Mouse (Mus musculus) MEL (cell line): ENCODE results near the gene Kcnn3. TPM values are rescaled to one million over a fixed set of nuclear protein-coding genes. Genes with fewer than 3 reads are reported as not detected.

Experiments
- DNase-seq: peaks from one replicate; pipeline ENCODE4 v3.0.0; 2011; ENCODE audit warnings: low read depth, low spot score
- H3K27ac ChIP-seq: 2 replicates; pipeline ENCODE4 v1.5.1; 2012; ENCODE audit warnings: low read depth, mild to moderate bottlenecking, control low read depth, low read length, moderate library complexity; ENCODE audit not compliant: control insufficient read depth
- H3K27me3 ChIP-seq, 2 experiments: fragments of 150-350 bp in 1 of 2; sonication (generic) in 1 of 2; 2 replicates each; pipeline ENCODE4 v1.6.1; 2012; ENCODE audit warnings: low read length in 2 of 2, mild to moderate bottlenecking in 2 of 2, improper control_type of control experiment in 1 of 2, moderate library complexity in 1 of 2; ENCODE audit not compliant: insufficient read depth in 2 of 2, control insufficient read depth in 1 of 2
- H3K36me3 ChIP-seq, 2 experiments: 2 replicates each; pipeline ENCODE4 v1.6.1; 2012 to 2014; ENCODE audit warnings: low read length in 2 of 2, improper control_type of control experiment in 1 of 2, inconsistent platforms in 1 of 2, mild to moderate bottlenecking in 1 of 2; ENCODE audit not compliant: insufficient read depth in 2 of 2, control insufficient read depth in 1 of 2
- H3K4me1 ChIP-seq, 2 experiments: fragments of 150-350 bp in 1 of 2; sonication (generic) in 1 of 2; 2 replicates each; pipeline ENCODE4 v1.6.1; 2012; ENCODE audit warnings: low read length in 2 of 2, improper control_type of control experiment in 1 of 2, mild to moderate bottlenecking in 1 of 2; ENCODE audit not compliant: insufficient read depth in 2 of 2, control insufficient read depth in 1 of 2
- H3K4me3 ChIP-seq, 2 experiments: fragments of 150-350 bp in 1 of 2; sonication (generic) in 1 of 2; 2 replicates each; pipeline ENCODE4 v1.5.1; 2012; ENCODE audit warnings: low read depth in 2 of 2, low read length in 2 of 2, mild to moderate bottlenecking in 2 of 2, moderate library complexity in 2 of 2, control low read depth in 1 of 2, improper control_type of control experiment in 1 of 2; ENCODE audit not compliant: control insufficient read depth in 1 of 2, insufficient read depth in 1 of 2
- H3K79me2 ChIP-seq: 2 replicates; pipeline ENCODE4 v1.6.1; 2012; ENCODE audit warnings: mild to moderate bottlenecking, low read length, moderate library complexity; ENCODE audit not compliant: control insufficient read depth, poor library complexity, insufficient read depth
- H3K9ac ChIP-seq: 2 replicates; pipeline ENCODE4 v1.6.1; 2012; ENCODE audit warnings: low read depth, mild to moderate bottlenecking, control low read depth, low read length, moderate library complexity; ENCODE audit not compliant: control insufficient read depth, poor library complexity, severe bottlenecking
- H3K9me3 ChIP-seq: fragments of 150-350 bp; sonication (generic); replicated peaks from 2 replicates; pipeline ENCODE4 v1.6.1; 2012; ENCODE audit warnings: mild to moderate bottlenecking, low read length, improper control_type of control experiment, moderate library complexity; ENCODE audit not compliant: insufficient read depth
- BHLHE40 ChIP-seq: IDR thresholded peaks from 2 replicates; pipeline ENCODE4 v1.6.1; 2012; ENCODE audit warnings: low read depth, mild to moderate bottlenecking, inconsistent platforms, low read length, improper control_type of control experiment, borderline replicate concordance
- CHD1 ChIP-seq: IDR thresholded peaks from 2 replicates; pipeline ENCODE4 v1.6.1; 2012; ENCODE audit warnings: low read depth, mild to moderate bottlenecking, inconsistent platforms, low read length, improper control_type of control experiment
- CHD2 ChIP-seq: IDR thresholded peaks from 2 replicates; pipeline ENCODE4 v1.6.1; 2011; ENCODE audit warnings: low read length, improper control_type of control experiment
- CTCF ChIP-seq, 3 experiments: IDR thresholded peaks in 2 of 3; conservative IDR thresholded peaks in 1 of 3; 2 replicates each; pipeline ENCODE4 v1.5.1; 2011 to 2012; ENCODE audit warnings: low read length in 3 of 3, low read depth in 2 of 3, mild to moderate bottlenecking in 2 of 3, improper control_type of control experiment in 1 of 3, inconsistent platforms in 1 of 3, mixed read lengths in 1 of 3, moderate library complexity in 1 of 3; ENCODE audit not compliant: control insufficient read depth in 1 of 3, insufficient read depth in 1 of 3, poor library complexity in 1 of 3, severe bottlenecking in 1 of 3
- E2F4 ChIP-seq: IDR thresholded peaks from 2 replicates; pipeline ENCODE4 v1.6.1; 2011; ENCODE audit warnings: low read depth, low read length, improper control_type of control experiment, borderline replicate concordance
- ELF1 ChIP-seq: IDR thresholded peaks from 2 replicates; pipeline ENCODE4 v1.6.1; 2014; ENCODE audit warnings: low read depth, mild to moderate bottlenecking, inconsistent platforms, low read length, improper control_type of control experiment, moderate library complexity
- EP300 ChIP-seq, 2 experiments: IDR thresholded peaks; 2 replicates each; pipeline ENCODE4 v1.6.1; 2011; ENCODE audit warnings: improper control_type of control experiment in 2 of 2, low read length in 2 of 2, low read depth in 1 of 2, mild to moderate bottlenecking in 1 of 2
- ETS1 ChIP-seq: IDR thresholded peaks from 2 replicates; pipeline ENCODE4 v1.6.1; 2012; ENCODE audit warnings: low read depth, mild to moderate bottlenecking, inconsistent platforms, low read length, improper control_type of control experiment, moderate library complexity
- JUND ChIP-seq: IDR thresholded peaks from 2 replicates; pipeline ENCODE4 v1.6.1; 2011; ENCODE audit warnings: low read depth, mild to moderate bottlenecking, improper control_type of control experiment, low read length
- KAT2A ChIP-seq: conservative IDR thresholded peaks from 2 replicates; pipeline ENCODE4 v1.6.1; 2012; ENCODE audit warnings: low read depth, low read length, improper control_type of control experiment, inconsistent platforms
- MAFK ChIP-seq: IDR thresholded peaks from 2 replicates; pipeline ENCODE4 v1.6.1; 2011; ENCODE audit warnings: low read depth, mild to moderate bottlenecking, low read length, improper control_type of control experiment, borderline replicate concordance
- MAX ChIP-seq: IDR thresholded peaks from 2 replicates; pipeline ENCODE4 v1.6.1; 2011; ENCODE audit warnings: low read length, improper control_type of control experiment
- MAZ ChIP-seq: IDR thresholded peaks from 2 replicates; pipeline ENCODE4 v1.6.1; 2012; ENCODE audit warnings: low read depth, mild to moderate bottlenecking, inconsistent platforms, low read length, improper control_type of control experiment
- MEF2A ChIP-seq: IDR thresholded peaks from 2 replicates; pipeline ENCODE4 v1.6.1; 2014; ENCODE audit warnings: low read depth, mild to moderate bottlenecking, inconsistent platforms, low read length, improper control_type of control experiment; ENCODE audit not compliant: poor library complexity, insufficient replicate concordance, severe bottlenecking; ENCODE audit errors: extremely low read depth
- MXI1 ChIP-seq: IDR thresholded peaks from 2 replicates; pipeline ENCODE4 v1.6.1; 2011; ENCODE audit warnings: mild to moderate bottlenecking, low read depth, low read length, improper control_type of control experiment
- MYB ChIP-seq: IDR thresholded peaks from 2 replicates; pipeline ENCODE4 v1.6.1; 2011; ENCODE audit warnings: mild to moderate bottlenecking, low read depth, low read length, improper control_type of control experiment
- MYC ChIP-seq: IDR thresholded peaks from 2 replicates; pipeline ENCODE4 v1.6.1; 2011; ENCODE audit warnings: low read depth, mild to moderate bottlenecking, low read length, improper control_type of control experiment, moderate library complexity
- NRF1 ChIP-seq: IDR thresholded peaks from 2 replicates; pipeline ENCODE4 v1.6.1; 2014; ENCODE audit warnings: low read depth, mild to moderate bottlenecking, inconsistent platforms, low read length, improper control_type of control experiment, moderate library complexity; ENCODE audit not compliant: poor library complexity, insufficient read depth, severe bottlenecking
- POLR2A ChIP-seq, 2 experiments: IDR thresholded peaks; 2 replicates each; pipeline ENCODE4 v1.6.1; 2011 to 2012; ENCODE audit warnings: low read length in 2 of 2, mild to moderate bottlenecking in 2 of 2, control low read depth in 1 of 2, improper control_type of control experiment in 1 of 2, low read depth in 1 of 2, moderate library complexity in 1 of 2; ENCODE audit not compliant: control insufficient read depth in 1 of 2, insufficient read depth in 1 of 2, poor library complexity in 1 of 2
- POLR2AphosphoS2 ChIP-seq: IDR thresholded peaks from 2 replicates; pipeline ENCODE4 v1.6.1; 2011; ENCODE audit warnings: low read length, improper control_type of control experiment
- POLR2AphosphoS5 ChIP-seq: IDR thresholded peaks from 2 replicates; pipeline ENCODE4 v1.6.1; 2012; ENCODE audit warnings: low read depth, borderline replicate concordance, mild to moderate bottlenecking, inconsistent platforms, low read length, moderate library complexity, mixed read lengths
- RAD21 ChIP-seq: IDR thresholded peaks from 2 replicates; pipeline ENCODE4 v1.6.1; 2011; ENCODE audit warnings: mild to moderate bottlenecking, low read depth, low read length, improper control_type of control experiment
- RCOR1 ChIP-seq: IDR thresholded peaks from 2 replicates; pipeline ENCODE4 v1.6.1; 2012; ENCODE audit warnings: low read depth, mild to moderate bottlenecking, inconsistent platforms, low read length, improper control_type of control experiment
- SIN3A ChIP-seq: IDR thresholded peaks from 2 replicates; pipeline ENCODE4 v1.6.1; 2012; ENCODE audit warnings: low read length, improper control_type of control experiment, inconsistent platforms
- SMC3 ChIP-seq: IDR thresholded peaks from 2 replicates; pipeline ENCODE4 v1.6.1; 2011; ENCODE audit warnings: low read depth, low read length, improper control_type of control experiment
- TBP ChIP-seq: IDR thresholded peaks from 2 replicates; pipeline ENCODE4 v1.8.0; 2011; ENCODE audit warnings: low read depth, low read length, improper control_type of control experiment
- TCF12 ChIP-seq: IDR thresholded peaks from 2 replicates; pipeline ENCODE4 v1.6.1; 2014; ENCODE audit warnings: low read depth, mild to moderate bottlenecking, inconsistent platforms, low read length, improper control_type of control experiment, moderate library complexity
- UBTF ChIP-seq: IDR thresholded peaks from 2 replicates; pipeline ENCODE4 v1.6.1; 2012; ENCODE audit warnings: low read depth, mild to moderate bottlenecking, inconsistent platforms, low read length, improper control_type of control experiment, moderate library complexity, borderline replicate concordance; ENCODE audit not compliant: insufficient read depth
- USF1 ChIP-seq: IDR thresholded peaks from 2 replicates; pipeline ENCODE4 v1.6.1; 2014; ENCODE audit warnings: low read depth, mild to moderate bottlenecking, inconsistent platforms, low read length, improper control_type of control experiment, moderate library complexity
- ZC3H11A ChIP-seq: IDR thresholded peaks from 2 replicates; pipeline ENCODE4 v1.6.1; 2012; ENCODE audit warnings: low read depth, mild to moderate bottlenecking, inconsistent platforms, low read length, improper control_type of control experiment
- ZKSCAN1 ChIP-seq: IDR thresholded peaks from 2 replicates; pipeline ENCODE4 v1.6.1; 2012; ENCODE audit warnings: low read depth, mild to moderate bottlenecking, inconsistent platforms, low read length, improper control_type of control experiment, moderate library complexity
- ZMIZ1 ChIP-seq: IDR thresholded peaks from 2 replicates; pipeline ENCODE4 v1.6.1; 2012; ENCODE audit warnings: low read depth, mild to moderate bottlenecking, inconsistent platforms, low read length, improper control_type of control experiment, moderate library complexity
- ZNF384 ChIP-seq: IDR thresholded peaks from 2 replicates; pipeline ENCODE4 v1.6.1; 2012; ENCODE audit warnings: low read depth, mild to moderate bottlenecking, inconsistent platforms, low read length, improper control_type of control experiment
- polyA plus RNA-seq, 2 experiments: library from polyadenylated mRNA; stranded (reverse) in 1 of 2; unstranded in 1 of 2; fragments of >175 nt in 1 of 2; fragments of >200 nt in 1 of 2; gene quantifications; 2 replicates each; pipeline versions ENCODE4 v1.2.1 to v1.2.4; 2012; ENCODE audit warnings: low replicate concordance in 2 of 2, low read depth in 1 of 2; ENCODE audit not compliant: insufficient read length in 2 of 2, insufficient read depth in 1 of 2, missing spikeins in 1 of 2
- total RNA-seq: library from RNA; depleted of rRNA; stranded (reverse); fragments of 300-350 nt; gene quantifications from 2 replicates; pipeline ENCODE4 v1.2.3, GENCODE M21; 2012

Gene Kcnn3
- total and polyA plus RNA-seq, 3 experiments = 0.04 TPM; not detected in 2

DNA sequence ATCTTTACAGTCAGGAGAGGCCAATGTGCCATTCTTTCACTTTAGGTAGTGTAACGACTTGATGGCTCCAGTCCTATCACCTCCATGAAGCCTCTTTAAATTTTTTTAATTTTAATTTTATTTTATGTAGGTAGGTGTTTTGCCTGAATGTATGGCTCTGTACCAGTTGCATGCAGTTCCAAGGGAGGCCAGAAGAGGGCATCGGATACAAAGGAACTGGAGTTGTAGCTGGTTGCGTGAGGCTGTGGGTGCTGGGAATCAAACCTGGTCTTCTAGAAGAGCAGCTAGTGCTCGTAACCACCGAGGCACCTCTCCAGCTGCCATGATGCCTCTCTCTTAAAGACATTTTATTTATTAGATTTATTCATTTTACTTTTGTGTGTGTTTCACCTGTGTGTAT lies 3.6 kb upstream of the Kcnn3 start:
- no peak overlapping the region for H3K27ac ChIP-seq
- no peaks in the 10 kb centered on the region for H3K9me3 ChIP-seq
- H3K4me1 ChIP-seq = peaks cover 2 to 27% of the 10 kb centered on the region in 2 experiments; a peak in 3 of 4 replicates
- H3K9ac ChIP-seq = no peak overlapping the region
- H3K4me3 ChIP-seq = no peak overlapping the region
- peaks cover 0 to 6% of the 10 kb centered on the region in 2 experiments; a peak in 1 of 4 replicates for H3K36me3 ChIP-seq
- H3K27me3 ChIP-seq = 0 out of 4 replicates have a peak, but pooled peaks cover 2 to 3% of the 10 kb centered on the region in 2 experiments
- no peaks in the 10 kb centered on the region for H3K79me2 ChIP-seq
- peak; percentile 67 for DNase-seq
- no peak for TF ChIP-seq CHD1
- TF ChIP-seq MYC = no peak
- no peak for TF ChIP-seq E2F4
- TF ChIP-seq ZMIZ1 = no peak
- TF ChIP-seq MYB = no peak
- no peak for TF ChIP-seq MAFK
- TF ChIP-seq TBP = 0 out of 2 replicates have a peak, but pooled peaks have one; percentile 25
- no peak for TF ChIP-seq ELF1
- no peak for TF ChIP-seq ZNF384
- no peak for TF ChIP-seq MEF2A
- TF ChIP-seq KAT2A = no peak
- TF ChIP-seq SIN3A = no peak
- TF ChIP-seq POLR2AphosphoS2 = no peak
- no peak for TF ChIP-seq EP300 (IDR thresholded peaks at IDR 0.05; ENCODE audit: low read depth in 1 of 2, low read length in 2 of 2)
- TF ChIP-seq RAD21 = peak; percentile 69
- TF ChIP-seq TCF12 = no peak
- no peak for TF ChIP-seq NRF1
- TF ChIP-seq UBTF = no peak
- TF ChIP-seq ZKSCAN1 = no peak
- no peak for TF ChIP-seq ETS1
- TF ChIP-seq CTCF (IDR thresholded peaks at IDR 0.05 in 2 of 3, conservative IDR thresholded peaks at IDR 0.05 in 1 of 3; ENCODE audit: control insufficient read depth in 1 of 3, insufficient read depth in 1 of 3, low read depth in 2 of 3, low read length in 3 of 3, poor library complexity in 1 of 3, severe bottlenecking in 1 of 3) = peak; percentile 61 to 66 (median 65)
- TF ChIP-seq MAZ = no peak
- TF ChIP-seq RCOR1 = no peak
- no peak for TF ChIP-seq MXI1
- TF ChIP-seq POLR2AphosphoS5 = no peak
- no peak for TF ChIP-seq CHD2
- no peak for TF ChIP-seq POLR2A (IDR thresholded peaks at IDR 0.05; ENCODE audit: control insufficient read depth in 1 of 2, insufficient read depth in 1 of 2, low read depth in 1 of 2, low read length in 2 of 2, poor library complexity in 1 of 2)
- TF ChIP-seq JUND = no peak
- no peak for TF ChIP-seq MAX
- no peak for TF ChIP-seq BHLHE40
- peak; percentile 51; the same call in 1 of the 2 replicates for TF ChIP-seq ZC3H11A
- TF ChIP-seq SMC3 = peak; percentile 58
- TF ChIP-seq USF1 = no peak
